Mouse (Mus musculus) ovary, postnatal 10 days (tissue): ENCODE results near the gene 1700028K03Rik.

Source experiments
- DNase-seq: peaks from one replicate; pipeline ENCODE4 v3.0.0; 2022; ENCODE audit warnings: low spot score

The 1700028K03Rik gene

DNA sequence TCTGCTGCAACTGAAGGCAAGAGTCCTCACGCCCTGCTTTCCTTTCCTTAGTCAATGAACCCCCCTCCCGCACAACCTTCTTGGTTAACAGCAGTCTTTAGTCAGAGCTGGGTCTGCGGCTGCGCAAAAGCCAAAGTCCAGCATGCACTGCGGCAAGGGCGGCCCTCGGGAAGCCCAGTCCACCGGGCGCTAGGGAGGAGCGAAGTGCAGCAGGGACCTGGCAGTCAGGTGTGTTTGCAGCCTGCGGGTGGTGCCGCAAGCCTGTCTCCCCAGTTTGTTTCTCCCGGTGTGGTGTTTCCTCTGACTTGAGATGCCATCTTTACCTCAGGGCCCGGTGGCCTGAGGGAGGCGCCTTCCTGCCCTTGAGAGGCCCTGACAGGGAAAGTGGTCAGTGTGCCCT, at the start of gene 1700028K03Rik:
1700028K03Rik (plus strand) TSS at position 129 of the 400 bp plus-strand sequence.
- DNase-seq = no peak

DNA sequence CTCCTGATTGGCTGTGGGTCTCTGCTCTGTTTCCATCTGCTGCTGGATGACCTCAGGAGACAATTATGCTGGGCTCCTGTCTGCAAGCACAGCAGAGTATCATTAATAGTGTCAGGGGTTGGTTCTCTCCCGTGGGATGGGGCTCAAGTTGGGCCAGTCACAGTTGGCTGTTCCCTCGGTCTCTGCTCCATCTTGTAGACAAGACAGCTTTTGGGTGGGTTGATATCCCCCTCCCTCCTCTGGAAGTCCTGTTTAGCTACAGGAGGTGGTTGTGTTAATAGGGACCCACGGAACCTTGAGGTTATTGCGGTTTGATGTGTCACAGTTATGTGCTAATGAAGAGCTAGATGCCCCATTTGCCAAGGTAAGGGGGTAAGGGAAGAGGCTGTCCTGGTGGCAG, 45.5 kb upstream of the 1700028K03Rik start:
- DNase-seq = no peak

DNA sequence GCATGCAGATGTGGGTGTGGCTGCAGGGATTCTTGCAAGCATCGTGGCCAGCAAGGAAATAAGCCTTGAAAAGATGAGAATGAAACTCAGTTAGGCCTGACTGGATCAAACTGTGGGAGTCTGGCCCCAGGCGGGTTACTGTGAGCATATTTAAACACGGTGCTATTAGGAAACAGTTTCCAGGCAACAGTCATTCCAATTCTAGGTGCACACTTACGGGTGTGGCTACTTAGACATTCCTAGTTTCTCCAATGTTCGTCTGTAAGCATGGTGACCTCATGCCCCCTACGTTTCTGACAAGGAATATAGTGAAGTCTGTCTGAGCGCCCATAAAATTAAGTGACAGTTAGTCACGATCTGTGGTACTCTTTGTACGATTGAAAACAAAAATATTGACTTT, 43.5 kb upstream of the 1700028K03Rik start:
- DNase-seq = no peak

DNA sequence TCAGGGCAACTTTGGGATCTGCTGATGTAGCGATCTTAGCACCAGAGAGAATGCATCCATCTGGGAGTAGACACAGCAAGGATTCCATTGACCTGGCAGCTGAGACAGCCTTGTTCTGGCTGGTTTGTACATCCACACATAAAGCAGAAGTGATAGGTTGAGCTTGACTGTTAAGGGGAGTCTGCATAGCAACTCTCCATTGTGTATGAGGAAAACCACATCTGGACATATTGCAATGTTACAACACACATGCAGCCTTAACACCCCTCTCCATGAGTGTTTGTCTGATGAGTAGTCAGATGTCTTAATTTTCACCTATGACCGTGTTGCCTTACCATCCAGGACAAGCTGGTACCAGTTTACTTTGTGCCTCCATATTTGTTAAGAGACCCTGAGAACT, 42.0 kb upstream of the 1700028K03Rik start:
- no peak for DNase-seq

DNA sequence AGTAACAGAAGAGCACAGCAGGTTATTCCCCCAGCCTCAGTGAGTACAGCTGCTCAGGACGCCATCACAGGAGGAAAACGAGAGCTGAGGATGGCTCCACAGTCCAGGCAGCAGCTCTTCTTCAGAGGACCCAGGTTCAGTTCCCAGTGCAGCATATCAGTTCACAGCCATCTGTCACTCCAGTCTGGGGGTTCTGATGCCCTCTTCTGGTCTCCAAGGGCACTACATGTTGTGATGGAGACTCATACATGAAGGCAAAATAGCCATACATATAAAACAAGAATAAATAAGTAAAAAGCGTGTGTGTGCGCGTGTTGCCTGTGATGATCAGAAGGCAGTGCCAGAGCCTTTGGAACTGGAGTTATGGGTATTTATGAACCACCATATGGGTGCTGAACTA, 39.8 kb upstream of the 1700028K03Rik start:
- DNase-seq = no peak

DNA sequence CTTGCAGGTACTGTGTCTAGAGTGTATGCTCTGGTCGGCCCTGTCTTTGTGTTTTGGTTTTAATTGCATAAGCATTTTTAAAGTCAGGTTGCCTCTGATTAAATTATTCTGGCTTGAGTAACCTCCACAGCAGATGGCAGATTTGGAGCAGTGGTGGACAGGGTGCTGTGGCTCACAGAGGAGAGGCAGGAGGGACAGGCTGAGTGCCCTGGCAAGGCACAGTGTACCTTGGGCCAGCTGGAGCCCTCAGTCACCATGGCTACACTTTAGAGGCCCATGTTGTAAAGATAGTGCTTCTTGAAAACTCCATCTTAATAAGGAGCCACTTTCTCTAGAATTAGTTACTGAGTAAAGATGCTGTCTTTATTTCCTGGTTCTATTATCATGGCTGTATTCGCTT, 38.5 kb upstream of the 1700028K03Rik start:
- no peak for DNase-seq

DNA sequence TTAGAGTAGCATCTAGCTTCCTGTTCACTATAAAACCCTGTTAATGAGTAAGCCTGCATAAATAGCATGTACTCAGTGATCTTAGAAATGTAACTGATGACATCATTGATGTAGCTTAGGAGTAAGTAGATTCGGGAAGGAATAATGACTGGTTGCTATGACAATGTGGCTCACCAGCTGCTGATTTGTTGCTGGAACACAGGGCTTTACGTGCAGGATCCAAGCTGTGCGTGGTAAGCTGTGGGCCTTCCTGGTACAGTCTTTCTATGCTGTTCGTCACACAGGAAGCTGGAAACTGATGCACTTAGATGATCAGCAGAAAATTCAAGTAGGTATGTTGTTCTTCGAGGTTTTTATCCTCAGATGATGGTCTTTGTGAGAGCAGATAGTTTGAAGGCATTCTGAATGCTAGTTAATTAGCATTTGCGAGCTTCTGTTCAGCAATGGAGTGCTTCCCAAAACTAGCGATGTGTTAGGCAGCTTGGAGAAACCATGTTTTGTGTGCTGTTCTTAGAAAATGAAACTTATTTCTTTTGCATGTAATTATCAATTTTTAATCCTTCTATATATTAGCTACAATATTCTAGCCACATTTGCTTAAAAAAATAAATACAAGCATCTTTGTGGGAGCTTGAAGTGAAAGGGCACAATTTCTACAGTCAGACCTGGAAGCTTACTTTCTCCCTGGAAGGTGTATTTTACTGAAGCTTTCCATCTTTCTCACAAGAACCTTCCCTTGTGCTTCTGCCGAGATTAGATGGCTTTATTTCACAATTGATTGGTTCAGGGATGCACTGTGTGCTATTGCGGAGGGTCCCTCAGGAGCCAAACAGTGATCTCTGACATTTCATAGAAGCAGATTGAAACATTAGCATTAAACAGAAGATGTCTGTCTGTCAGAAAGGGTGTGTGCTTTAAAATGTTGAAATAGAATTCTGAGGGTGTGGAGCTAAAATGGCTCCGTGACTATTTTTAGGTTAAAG, 36.7 kb upstream of the 1700028K03Rik start:
- no peak for DNase-seq

DNA sequence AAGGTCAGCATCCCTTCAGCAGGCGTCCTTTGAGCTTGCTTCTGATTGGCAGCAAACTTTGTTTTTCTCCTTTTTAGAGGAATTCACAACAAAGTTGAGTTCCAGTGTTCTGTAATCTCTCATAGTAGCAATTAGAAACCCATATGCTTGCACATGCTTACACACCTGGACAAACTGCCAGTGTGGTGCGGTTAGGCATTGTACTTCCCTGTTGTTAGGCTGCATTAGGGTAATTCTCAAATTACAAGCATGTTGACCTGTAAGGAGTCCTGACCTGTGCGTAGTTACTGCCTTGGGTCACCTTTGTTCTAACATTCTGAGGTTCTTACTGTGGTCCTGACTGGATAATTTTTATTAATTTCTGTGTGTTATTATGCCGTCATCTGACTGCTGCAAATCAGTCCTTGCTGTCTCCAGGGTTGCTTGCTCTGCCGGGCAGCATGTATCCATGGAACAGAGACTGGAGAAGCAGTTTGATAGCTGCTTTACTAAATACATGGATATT, 35.7 kb upstream of the 1700028K03Rik start:
- no peak for DNase-seq

DNA sequence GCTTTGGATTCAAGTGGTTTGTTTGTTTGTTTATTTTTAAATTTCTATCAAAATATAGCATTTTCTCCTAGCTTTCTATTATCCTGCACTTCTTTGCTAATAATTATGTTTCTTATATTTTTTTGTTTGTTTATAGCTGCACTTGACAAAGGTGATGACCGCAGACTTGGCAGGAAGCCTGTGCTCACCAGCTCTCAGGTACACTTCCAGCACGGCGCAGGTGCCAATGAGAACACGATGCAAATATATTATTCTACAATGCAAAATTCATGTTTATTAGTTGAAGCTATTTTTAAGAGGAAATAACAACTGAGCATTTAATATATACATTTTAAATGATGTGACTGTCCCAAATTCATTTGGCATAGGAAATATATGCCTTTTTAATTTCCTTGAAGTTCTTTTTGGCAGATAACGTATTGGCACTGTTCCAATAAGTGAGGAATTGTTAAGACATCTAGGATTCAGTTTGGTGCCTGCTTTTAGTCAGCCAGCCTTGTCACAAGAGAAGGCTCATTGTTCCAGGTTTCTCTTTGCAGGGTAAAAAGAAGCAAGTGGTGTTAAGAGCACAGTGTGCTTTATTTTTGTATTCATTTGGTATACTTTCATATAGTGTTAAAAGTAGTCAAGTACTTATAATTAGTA, 34.5 kb upstream of the 1700028K03Rik start:
- no peak for DNase-seq

DNA sequence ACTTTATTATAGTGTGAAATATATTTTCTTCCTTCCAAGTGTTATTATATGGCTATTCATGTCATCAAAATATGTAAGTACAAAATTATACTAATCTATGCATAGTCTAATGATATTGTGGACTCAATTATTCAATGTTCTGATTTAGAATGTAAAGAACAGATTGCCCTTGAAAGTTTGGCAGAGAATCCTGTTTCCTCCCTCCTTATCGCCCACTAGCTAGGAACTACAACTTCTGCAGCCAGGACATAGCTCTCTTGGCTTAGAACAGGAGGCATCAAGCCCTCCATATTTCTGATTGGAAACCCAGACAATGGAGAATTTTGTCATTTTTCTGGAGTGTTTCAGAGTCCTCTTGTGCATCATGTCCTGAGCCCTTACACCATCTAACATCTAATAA, 33.8 kb upstream of the 1700028K03Rik start:
- DNase-seq = no peak

DNA sequence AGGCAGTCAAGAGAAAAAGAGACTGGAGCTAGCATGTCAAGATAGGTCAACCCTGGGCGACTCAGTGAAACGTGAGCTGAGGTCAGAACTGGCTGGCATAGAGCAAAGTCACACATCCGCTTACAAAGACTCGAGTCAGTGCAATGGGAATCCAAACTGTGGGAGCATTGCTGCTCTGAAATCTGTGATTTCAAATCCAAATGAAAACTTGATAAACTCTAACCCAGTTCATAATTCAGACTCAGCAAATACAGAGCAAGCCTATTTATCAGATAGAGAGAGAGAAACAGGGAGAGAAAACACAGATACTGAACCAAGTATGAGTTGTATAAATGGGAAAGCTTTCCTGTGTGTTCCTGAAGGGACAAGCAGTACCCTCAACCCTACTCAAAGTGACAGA, 27.2 kb upstream of the 1700028K03Rik start, which contains the start of gene Gm42669:
Gm42669 (plus strand) TSS at position 301 of the 400 bp plus-strand sequence.
- DNase-seq = no peak

DNA sequence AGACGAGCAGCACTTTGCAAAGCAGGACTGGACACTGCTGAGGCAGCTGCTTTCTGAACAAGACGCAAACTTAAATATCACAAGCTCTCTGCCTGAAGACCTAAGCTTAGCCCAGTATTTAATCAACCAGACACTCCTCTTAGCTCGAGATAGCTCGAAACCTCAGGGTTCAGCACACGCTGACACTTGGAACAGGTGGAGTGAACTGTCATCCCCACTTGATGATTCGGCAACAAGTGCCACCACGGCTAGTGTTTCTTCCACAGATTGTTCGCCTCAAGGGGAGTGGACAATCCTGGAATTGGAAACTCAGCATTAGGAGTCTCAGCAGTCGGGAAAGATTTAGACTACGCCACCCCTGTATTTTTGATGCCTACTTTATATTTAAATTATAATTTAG, 24.0 kb upstream of the 1700028K03Rik start:
- DNase-seq = no peak

DNA sequence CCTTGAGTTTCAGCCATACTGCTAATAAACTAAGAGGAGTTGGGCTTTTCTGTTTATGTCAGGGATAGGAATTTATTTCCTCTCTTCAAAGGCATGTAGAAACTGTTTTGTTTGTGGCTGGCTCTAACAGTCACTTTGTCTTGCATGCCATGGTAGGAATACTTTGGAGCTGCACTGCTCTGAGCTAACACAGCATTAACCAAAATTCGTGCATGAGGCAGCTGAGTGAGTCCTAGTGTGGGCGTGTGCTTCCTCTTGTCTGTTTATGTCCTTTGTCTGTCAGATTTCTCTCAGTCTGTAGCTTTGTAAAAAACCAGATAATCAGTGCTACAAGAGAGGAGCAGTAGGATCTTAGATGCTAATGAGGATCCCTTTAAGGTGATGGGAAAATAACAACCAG, 23.2 kb upstream of the 1700028K03Rik start:
- no peak for DNase-seq

DNA sequence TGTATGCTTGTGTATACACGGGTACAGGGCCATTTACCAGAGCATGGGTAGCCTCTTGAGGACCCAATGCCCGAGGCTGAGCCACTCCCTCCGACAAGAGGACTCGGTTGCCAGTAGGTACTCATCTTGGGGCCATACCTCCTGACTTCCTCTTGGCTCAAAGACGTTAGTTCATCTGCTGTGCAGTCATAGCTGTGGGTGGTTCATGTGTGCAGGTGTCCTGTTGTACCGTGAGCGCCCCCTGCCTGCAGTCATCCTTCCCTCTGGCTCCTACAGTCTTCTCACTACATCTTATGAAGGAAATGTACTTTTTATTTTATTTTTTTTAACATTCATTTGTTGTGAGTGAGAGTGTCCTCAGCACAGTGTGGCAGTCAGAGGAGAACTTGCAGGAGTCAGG, 20.9 kb upstream of the 1700028K03Rik start:
- DNase-seq = no peak

DNA sequence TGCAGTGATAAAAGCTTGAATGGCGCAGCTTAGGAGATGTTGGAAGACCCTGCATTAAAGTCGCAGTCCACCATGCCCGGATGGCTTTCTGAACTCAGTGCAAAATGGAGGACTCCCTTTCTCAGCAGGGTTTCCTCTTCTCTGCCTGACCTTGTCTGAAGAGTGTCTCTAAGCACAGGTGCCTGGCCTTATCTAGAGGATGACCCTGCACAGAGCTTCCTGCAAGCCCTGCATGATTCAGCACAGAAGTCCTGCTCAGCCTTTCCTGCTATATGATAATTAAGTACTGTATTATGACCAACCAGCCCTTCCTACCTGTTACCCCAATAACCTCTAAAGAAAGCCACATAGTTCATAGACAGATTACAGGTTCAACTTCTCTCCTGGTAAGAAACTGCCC, 19.1 kb upstream of the 1700028K03Rik start:
- no peak for DNase-seq

DNA sequence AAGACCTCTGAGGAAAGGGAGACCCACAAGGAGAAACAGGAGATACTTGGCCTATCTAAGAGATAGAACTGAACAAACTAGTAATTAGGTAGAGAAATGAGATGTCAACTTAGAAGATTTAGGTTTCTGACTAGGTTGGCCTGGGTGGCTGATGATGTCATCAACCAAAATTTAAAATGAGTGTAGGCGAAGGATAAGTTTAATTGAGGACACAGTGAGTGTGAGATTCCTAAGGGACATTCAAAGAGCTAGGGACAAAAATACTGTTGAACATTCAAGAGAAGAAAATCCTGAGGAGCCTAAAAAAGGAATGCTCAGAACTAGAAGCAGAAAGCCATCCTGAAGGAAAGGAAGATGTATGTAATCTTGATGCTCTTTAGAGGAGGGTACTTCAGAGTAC, 18.4 kb upstream of the 1700028K03Rik start:
- no peak for DNase-seq

DNA sequence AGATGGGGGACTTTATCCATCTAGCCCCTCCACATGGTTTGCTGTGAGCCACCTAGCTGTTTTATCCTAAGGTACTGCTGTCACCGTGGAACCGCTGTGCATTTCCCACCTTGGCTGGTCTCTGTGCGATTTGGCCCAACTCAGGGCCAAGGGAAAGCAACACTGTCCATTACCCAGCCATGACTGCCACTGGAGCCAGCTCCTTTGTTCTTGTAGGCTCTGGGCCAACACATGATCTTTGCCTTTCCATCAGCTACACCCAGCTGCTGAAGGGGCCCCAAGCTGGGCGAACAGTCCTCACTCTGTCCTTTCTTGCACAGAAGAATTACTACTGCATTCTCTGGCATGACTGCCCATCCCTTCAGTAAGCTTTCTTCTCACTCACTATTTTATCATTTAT, 15.9 kb upstream of the 1700028K03Rik start:
- DNase-seq = no peak

DNA sequence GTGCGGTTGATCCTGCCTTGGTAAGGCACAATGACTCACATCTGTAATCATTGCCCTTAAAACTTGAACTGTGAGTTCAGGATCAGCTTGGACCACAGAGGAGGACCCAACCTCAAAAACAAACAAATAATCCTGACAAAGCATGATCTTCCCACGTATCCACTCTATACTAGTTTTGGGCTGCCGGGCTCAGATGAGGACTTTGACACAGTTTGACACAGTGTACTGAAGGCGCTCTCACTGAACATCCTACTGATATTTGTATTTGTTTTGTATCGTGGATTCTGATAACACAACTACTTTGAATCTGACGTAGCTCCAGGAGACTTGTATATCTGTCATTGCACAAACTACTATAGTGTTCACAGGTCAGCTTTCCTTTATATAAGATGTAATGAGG, 13.1 kb upstream of the 1700028K03Rik start:
- DNase-seq = no peak

DNA sequence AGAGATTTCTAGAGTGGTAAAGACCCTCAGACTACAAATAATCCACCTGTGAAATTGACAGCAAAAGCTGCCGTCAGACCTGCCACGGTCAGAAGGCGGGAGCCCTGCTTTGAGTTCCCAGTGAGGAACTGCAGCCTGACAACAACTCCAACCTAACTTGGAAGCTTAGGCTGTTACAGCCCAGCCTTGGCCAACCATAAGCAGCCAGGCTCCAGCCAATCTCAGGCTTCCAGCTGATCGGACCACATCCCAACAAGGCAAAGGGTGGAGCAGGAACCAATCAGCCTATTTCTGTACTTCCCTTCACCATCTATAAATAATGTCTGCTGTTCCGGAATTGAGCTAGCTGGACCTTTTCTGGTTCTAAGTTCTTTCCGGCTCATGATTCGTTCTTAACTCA, 12.6 kb upstream of the 1700028K03Rik start:
- DNase-seq = no peak

DNA sequence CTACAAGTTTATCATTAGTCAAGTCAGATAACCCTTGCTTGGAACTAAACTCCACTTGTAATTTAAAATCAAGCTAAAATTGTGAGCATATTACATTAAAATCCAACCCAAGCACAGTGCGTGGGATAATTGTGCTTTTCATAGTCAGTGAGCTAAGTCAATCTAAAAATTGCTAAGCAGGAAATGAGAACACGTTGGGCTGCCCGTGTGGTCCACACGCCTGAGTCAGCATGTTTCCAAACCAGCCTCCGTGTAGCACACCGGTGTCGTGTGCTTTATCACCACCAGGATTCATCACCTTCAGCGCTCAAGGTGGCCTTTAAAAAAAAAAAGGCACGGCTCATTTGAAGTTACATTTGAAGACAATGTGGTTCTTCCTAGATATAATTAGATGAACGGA, 10.2 kb upstream of the 1700028K03Rik start:
- no peak for DNase-seq

DNA sequence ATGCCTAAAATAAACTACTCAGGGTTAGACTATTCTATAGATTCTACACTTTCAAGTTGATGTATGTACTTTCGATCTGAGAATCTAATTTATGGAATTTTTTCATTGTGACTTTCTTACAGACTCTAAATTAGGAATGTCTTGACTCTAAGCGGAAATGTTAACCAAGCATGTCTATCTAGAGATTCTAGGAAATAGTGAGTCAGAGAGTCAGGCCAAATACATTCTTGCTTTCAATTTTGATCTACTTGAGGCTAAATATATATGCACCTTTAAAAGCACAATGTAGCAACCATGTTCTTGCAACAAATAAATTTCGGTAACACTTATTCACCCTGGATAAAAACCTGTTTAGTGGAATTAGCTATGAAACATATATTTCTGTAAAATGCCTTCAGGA, 5.7 kb upstream of the 1700028K03Rik start:
- DNase-seq = no peak

DNA sequence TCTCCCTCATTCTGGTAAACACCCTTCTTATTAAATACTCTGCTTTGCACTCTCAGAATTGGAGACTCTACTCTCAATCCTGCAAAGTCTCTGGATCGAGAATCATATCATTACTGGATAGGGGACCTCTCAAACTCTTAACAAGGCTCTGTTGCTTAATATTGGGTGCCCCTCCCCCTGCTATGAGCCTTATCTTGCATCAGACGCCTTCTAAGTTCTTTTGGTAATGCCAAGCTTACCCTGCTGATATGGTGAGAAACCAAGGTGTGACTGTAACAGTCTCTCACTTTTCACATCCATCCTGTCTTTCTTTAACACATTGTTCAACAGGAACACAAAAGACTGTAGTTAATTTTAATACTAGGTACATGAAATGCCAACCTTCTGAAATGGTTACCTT, 919 bp upstream of the 1700028K03Rik start:
- DNase-seq = no peak

DNA sequence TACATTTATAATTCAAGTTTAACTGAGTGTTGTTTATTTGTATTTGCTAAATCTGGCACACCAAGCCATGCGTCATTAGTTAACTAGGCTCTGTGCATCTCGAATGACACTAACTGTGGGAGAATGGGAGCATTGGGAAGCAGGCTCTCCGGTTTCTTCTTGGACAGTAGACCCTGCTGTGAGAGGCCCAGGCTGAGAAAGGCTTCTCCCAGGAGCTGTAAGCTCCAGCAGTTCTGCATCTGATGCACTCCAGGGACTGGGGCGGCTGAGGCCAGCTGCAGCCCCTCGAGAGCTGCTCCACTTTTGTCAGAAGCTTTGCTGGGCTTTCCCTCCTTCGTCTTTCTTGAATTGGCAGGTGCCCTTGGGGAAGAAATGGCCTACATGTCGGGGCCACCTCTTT, 7.2 kb downstream of the 1700028K03Rik start:
- no peak for DNase-seq
